Mouse (Mus musculus): ENCODE results near the gene 1700015F17Rik. TPM values are rescaled to one million over a fixed set of nuclear protein-coding genes. Genes with fewer than 3 reads are reported as not detected.

Gene 1700015F17Rik
- not detected in 2 replicates for polyA plus RNA-seq (2016; fragmentation: Nextera tagmentation; extraction: Ambion mirVana)

DNA sequence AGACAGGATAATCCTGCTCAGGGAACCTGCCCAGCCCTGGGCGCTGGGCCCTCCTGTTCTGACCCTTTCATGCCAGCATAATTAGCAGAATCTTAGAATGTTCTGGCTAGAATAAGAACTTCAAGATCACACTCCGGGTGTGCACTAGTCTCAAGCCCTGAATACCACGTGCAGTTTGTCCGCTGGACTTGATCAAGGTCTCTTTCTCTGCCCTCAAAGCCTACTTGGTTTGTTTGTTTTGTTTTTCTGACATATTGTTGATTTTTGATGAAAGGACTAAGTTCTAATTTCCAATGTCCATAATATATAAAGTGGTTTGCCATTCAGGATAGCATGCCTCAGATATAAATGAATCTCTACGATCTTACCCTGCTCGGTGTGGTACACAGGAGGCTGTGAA, at the start of gene 1700015F17Rik:
TSS of gene 1700015F17Rik (minus strand) at position 101 of the 400 bp plus-strand sequence.
- H3K27me3 ChIP-seq (ENCODE audit: low read depth, poor library complexity, severe bottlenecking), result no peaks in the 10 kb centered on the region
- no peak within 1 kb of the TSS for H3K27ac ChIP-seq
- no peaks in the 10 kb centered on the region for H3K4me1 ChIP-seq
- WGBS, result 93% methylated on average over 6 of the region's 6 CpGs
- H3K36me3 ChIP-seq, result no peaks in the 10 kb centered on the region
- no peak for DNase-seq (ENCODE audit: low spot score)
- H3K9me3 ChIP-seq (replicated peaks), result no peaks in the 10 kb centered on the region
- H3K4me3 ChIP-seq, result no peak within 1 kb of the TSS

DNA sequence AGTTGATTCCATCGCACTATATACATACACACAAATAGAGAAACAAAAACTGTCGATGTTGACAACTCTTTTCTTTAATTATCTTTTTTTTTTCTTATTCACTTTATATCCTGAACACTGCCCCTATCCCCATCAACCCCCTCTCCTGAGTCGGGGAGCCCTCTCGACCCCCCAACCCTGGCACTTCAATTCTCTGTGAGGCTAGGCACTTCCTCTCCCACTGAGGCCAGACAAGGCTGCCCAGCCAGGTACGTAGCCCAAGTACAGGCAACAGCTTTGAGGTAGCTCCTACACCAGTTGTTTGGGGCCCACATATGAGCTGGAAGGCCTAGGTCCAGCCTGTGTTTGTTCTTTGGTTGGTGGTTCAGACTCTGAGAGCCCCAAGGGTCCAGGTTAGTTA, 36.5 kb upstream of the 1700015F17Rik start:
- no peaks in the 10 kb centered on the region for H3K27me3 ChIP-seq (ENCODE audit: low read depth, poor library complexity, severe bottlenecking)
- H3K9me3 ChIP-seq (replicated peaks), result no peaks in the 10 kb centered on the region
- WGBS, result 82% methylated on average over 5 of the region's 5 CpGs
- peaks cover 18% of the 10 kb centered on the region for H3K36me3 ChIP-seq
- DNase-seq (ENCODE audit: low spot score), result no peak
- no peak overlapping the region for H3K27ac ChIP-seq
- 0 out of 2 replicates have a peak, but pooled peaks cover 2% of the 10 kb centered on the region for H3K4me1 ChIP-seq
- H3K4me3 ChIP-seq, result peak overlapping the region; percentile 83; the same call in 1 of the 2 replicates

DNA sequence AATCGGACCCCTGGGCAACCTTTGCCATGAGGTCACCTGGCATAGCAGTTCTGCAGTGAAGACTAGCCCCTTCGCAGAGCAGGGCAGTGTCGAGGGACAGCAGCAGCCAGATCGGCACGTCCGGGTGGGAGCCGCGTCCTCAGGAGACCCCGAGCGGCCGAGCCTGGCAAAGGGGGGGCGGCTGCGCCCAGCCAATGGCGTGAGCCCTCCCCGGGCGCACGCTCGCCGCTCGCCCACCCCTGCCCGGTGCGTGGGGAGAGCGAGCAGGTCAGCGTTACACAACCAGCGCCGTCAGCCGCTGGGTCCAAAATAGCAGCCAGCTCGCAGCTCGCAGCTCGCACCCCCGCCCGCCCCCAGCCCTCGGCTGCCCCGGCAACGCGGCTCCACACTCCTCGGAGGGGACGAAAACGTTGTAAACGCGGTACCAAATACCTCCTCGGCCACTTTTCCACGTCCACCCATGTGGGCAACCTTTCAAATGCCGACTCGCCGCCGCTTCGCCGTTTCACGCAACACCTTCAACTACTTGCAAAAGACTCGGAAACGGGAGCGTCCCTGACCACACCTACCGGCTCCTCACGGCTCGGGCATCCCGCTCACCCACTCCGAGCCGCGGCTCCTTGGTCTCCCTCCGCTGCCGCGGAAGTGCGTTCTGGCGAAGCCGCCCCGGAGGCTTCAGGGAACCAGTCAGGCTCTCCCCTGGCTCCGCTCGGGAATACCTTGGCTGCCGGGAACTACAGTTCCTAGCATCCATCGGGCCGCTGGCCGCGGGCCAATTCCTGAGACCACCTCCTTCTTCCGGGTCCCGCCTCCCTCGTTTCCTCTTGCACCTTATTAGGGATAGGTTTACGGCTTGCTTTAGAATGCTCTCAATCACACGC, 35.5 kb upstream of the 1700015F17Rik start, which contains the start of gene Cldn12:
TSS of gene Cldn12 (minus strand) at position 763 of the 881 bp plus-strand sequence.
- Histone ChIP-seq H3K36me3 (peaks cover 19% of the 10 kb centered on the region), H3K27me3 (ENCODE audit: low read depth, poor library complexity, severe bottlenecking) (no peaks in the 10 kb centered on the region), H3K4me3 (peak within 1 kb of the TSS; percentile 83), H3K27ac (peak within 1 kb of the TSS; percentile 92), H3K9me3 (replicated peaks) (no peaks in the 10 kb centered on the region), H3K4me1 (0 out of 2 replicates have a peak, but pooled peaks cover 2% of the 10 kb centered on the region)
- peak; percentile 96 for DNase-seq (ENCODE audit: low spot score)
- WGBS, result under 1% methylated on average over 79 of the region's 79 CpGs

DNA sequence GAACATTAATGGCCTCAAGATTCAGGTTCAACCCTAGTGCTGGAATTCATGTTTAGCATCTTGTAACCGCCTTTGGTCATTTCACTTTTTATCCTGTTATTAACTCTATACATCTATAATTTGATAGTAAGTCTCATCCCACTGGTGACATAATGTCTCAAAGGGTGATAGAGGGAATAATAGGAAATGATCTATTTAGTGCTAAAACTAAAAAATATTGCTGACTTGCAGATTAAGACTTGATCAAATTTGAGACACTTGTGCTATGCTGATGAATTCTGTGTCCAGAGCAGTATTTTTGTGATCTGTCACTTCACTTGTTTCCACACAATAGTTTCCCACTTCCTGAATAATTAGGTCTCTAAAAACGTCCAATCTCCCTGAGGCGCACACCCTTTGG, 32.5 kb upstream of the 1700015F17Rik start:
- WGBS, result 92% methylated on average over 3 of the region's 3 CpGs
- Histone ChIP-seq H3K27me3 (ENCODE audit: low read depth, poor library complexity, severe bottlenecking) (no peaks in the 10 kb centered on the region), H3K4me1 (0 out of 2 replicates have a peak, but pooled peaks cover 2% of the 10 kb centered on the region), H3K36me3 (peaks cover 39% of the 10 kb centered on the region), H3K9me3 (replicated peaks) (no peaks in the 10 kb centered on the region), H3K27ac (no peak overlapping the region), H3K4me3 (no peak overlapping the region)
- DNase-seq (ENCODE audit: low spot score), result no peak

DNA sequence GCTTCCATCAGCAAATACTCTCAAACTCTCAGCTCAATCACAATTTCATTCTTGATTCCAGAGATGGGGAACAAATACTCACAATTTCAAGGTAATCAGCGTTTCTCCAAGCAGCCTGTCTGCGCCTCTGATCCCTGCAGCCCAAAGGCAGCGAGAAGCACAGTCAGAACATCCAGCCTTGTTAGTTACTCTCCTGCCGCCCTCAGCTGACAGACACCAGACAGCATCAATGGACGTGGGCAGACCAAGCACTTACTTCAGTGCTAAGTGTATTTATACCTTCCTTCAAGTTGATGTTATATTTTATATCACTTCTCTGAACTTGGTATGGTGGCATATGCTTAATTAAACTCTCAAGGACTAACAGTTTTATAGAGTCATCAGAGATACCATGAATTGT, 32.0 kb upstream of the 1700015F17Rik start:
- 87% methylated on average over 5 of the region's 5 CpGs for WGBS
- Histone ChIP-seq H3K4me3 (no peak overlapping the region), H3K36me3 (peaks cover 41% of the 10 kb centered on the region), H3K4me1 (0 out of 2 replicates have a peak, but pooled peaks cover 2% of the 10 kb centered on the region), H3K9me3 (replicated peaks) (no peaks in the 10 kb centered on the region), H3K27me3 (ENCODE audit: low read depth, poor library complexity, severe bottlenecking) (no peaks in the 10 kb centered on the region), H3K27ac (no peak overlapping the region)
- no peak for DNase-seq (ENCODE audit: low spot score)

DNA sequence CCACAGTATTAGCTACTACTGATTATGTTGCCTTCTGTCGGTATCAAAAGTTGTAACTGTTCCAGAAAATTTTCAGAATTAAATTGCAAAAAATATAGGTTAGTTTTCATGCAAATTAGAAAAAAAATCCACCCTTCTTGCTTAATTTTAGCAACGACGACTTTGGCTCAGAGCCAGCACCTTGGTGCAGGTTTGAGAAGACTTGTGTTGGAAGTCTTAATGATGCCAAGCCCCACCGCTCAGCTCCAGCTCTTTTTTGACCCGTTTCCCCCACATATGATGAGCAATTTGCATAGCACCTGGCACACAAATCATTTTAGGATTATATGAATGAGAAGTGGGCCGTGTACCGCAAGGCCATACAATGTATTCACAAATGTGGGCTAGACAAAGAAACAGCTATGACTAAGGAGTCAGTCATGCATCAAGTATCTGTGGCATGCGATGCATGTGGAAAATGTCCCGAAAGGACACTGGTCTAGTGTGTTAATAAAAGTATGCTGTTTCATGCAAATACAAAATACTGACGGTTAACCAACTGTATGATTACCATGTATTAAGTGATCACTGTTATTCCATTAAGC, 31.5 kb upstream of the 1700015F17Rik start:
- H3K36me3 ChIP-seq, result peaks cover 41% of the 10 kb centered on the region
- H3K9me3 ChIP-seq (replicated peaks), result no peaks in the 10 kb centered on the region
- H3K27me3 ChIP-seq (ENCODE audit: low read depth, poor library complexity, severe bottlenecking), result no peaks in the 10 kb centered on the region
- DNase-seq (ENCODE audit: low spot score), result no peak
- H3K4me3 ChIP-seq, result no peak overlapping the region
- WGBS, result 93% methylated on average over 10 of the region's 10 CpGs
- 0 out of 2 replicates have a peak, but pooled peaks cover 2% of the 10 kb centered on the region for H3K4me1 ChIP-seq
- H3K27ac ChIP-seq, result no peak overlapping the region

DNA sequence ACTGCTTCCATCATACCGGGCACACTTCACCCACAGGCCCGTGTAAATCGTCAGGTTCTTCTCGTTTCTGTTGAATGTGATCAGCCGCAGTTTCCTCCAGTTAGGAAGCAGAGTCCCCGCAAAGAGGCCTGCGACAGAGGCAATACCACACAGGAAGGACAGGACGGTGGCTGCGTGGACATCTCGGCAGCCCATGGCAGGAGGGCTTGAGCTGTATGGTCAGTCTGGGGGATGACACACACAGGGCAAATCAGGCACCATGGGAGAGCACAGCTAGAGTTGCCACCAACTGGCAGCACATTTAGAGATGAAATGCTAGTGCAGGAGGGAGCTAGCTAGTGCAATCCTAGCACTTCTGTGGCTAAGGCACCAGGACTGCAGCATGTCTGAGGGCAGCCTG, 29.3 kb upstream of the 1700015F17Rik start:
- no peak for DNase-seq (ENCODE audit: low spot score)
- no peaks in the 10 kb centered on the region for H3K27me3 ChIP-seq (ENCODE audit: low read depth, poor library complexity, severe bottlenecking)
- no peak overlapping the region for H3K4me3 ChIP-seq
- H3K36me3 ChIP-seq, result peaks cover 49% of the 10 kb centered on the region
- H3K27ac ChIP-seq, result no peak overlapping the region
- H3K9me3 ChIP-seq (replicated peaks), result no peaks in the 10 kb centered on the region
- WGBS, result 86% methylated on average over 10 of the region's 10 CpGs
- no peaks in the 10 kb centered on the region for H3K4me1 ChIP-seq

DNA sequence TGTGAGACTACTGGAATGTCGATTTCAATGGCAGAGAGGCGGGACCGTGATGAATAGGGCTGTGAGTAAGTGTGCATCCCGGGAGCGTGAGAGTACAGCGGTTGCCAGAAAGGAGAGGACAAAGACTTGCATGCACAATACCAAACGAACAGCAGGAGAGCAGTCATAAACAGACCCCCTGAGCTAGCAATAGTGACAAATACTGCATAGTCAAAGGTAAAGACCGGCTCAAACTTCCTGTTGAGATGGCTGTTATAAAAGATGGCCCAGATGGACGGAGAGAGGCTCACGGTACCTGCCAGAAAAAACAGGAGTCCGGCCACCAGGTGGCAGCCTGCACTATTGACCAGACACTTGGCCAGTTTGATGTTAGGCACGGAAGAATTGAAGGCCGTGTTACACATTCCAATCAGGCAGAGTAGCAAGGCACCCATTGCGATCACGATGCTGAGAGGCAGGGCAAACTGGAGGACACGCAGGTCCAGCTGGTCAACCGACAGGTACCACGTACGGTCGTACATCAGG, 28.8 kb upstream of the 1700015F17Rik start:
- 68% methylated on average over 20 of the region's 20 CpGs for WGBS
- H3K9me3 ChIP-seq (replicated peaks), result no peaks in the 10 kb centered on the region
- H3K4me3 ChIP-seq, result no peak overlapping the region
- H3K27me3 ChIP-seq (ENCODE audit: low read depth, poor library complexity, severe bottlenecking), result no peaks in the 10 kb centered on the region
- H3K4me1 ChIP-seq, result no peaks in the 10 kb centered on the region
- no peak overlapping the region for H3K27ac ChIP-seq
- peaks cover 49% of the 10 kb centered on the region for H3K36me3 ChIP-seq
- DNase-seq (ENCODE audit: low spot score), result peak; percentile 70

DNA sequence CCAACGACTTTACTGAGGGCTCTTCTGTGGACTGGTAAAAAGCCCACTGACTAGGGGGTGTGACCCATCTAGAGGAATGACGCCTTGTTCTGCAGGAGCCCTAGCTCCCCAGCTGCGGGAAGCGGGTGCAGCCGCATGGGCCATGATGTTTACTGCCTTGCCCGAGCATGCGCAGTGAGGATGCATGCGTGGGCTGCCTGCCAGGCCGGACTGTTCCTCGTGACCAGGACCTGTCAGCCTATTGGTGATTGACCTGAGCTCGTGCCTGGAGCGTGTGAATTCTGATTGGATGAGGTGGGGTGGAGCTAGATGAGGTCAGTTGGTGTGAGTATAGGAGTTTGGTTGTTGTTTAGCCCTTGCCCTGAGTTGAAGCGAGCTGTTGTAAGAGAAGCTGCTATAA, 25.5 kb upstream of the 1700015F17Rik start:
- no peak for DNase-seq (ENCODE audit: low spot score)
- H3K27ac ChIP-seq, result no peak overlapping the region
- no peak overlapping the region for H3K4me3 ChIP-seq
- no peaks in the 10 kb centered on the region for H3K4me1 ChIP-seq
- H3K36me3 ChIP-seq, result peaks cover 30% of the 10 kb centered on the region
- no peaks in the 10 kb centered on the region for H3K27me3 ChIP-seq (ENCODE audit: low read depth, poor library complexity, severe bottlenecking)
- WGBS, result 91% methylated on average over 13 of the region's 13 CpGs
- no peaks in the 10 kb centered on the region for H3K9me3 ChIP-seq (replicated peaks)

DNA sequence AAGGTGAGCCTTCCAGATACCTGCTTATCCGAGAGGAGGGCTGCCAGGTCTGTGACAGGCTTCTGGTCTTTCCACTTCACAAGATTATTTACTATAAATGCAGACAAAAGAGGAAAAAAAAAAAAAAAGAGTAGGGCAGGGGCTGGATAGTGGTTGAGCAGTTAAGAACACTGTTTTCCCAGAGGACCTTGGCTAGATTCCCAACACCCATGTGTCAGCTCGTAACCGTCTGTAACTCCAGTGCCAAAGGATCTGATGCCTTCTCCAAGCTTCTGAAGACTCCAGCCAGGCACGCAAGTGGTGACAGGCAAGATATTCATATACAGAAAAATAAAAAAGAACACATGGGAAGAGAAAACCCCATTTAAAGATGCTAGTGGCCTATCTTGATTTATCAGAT, 24.4 kb upstream of the 1700015F17Rik start:
- Histone ChIP-seq H3K36me3 (peaks cover 30% of the 10 kb centered on the region), H3K4me1 (no peaks in the 10 kb centered on the region), H3K9me3 (replicated peaks) (no peaks in the 10 kb centered on the region), H3K27ac (no peak overlapping the region), H3K27me3 (ENCODE audit: low read depth, poor library complexity, severe bottlenecking) (no peaks in the 10 kb centered on the region), H3K4me3 (no peak overlapping the region)
- WGBS, result 96% methylated on average over 4 of the region's 4 CpGs
- no peak for DNase-seq (ENCODE audit: low spot score)

DNA sequence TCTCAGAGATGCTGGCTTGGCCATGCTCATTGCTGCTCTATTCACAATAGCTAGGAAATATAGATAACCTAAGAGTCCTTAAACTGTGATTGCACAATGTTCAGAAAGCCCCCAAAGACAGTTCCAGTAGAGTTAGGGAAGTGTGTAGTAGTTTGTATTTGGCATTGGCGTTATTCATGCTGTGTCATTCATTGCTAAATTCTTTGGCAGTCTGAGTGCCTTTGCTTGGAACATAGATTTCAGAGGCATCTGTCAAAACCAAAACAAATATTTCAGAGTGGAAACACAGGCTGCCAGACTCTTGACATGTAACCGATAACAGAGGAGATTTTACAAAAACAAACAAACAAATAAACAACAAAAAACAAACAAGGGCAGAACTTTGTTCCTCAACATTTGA, 22.6 kb upstream of the 1700015F17Rik start:
- Histone ChIP-seq H3K9me3 (replicated peaks) (no peaks in the 10 kb centered on the region), H3K4me1 (no peaks in the 10 kb centered on the region), H3K27me3 (ENCODE audit: low read depth, poor library complexity, severe bottlenecking) (no peaks in the 10 kb centered on the region), H3K4me3 (no peak overlapping the region), H3K27ac (no peak overlapping the region), H3K36me3 (peaks cover 12% of the 10 kb centered on the region)
- no peak for DNase-seq (ENCODE audit: low spot score)
- WGBS, result 93% methylated on average over 2 of the region's 2 CpGs

DNA sequence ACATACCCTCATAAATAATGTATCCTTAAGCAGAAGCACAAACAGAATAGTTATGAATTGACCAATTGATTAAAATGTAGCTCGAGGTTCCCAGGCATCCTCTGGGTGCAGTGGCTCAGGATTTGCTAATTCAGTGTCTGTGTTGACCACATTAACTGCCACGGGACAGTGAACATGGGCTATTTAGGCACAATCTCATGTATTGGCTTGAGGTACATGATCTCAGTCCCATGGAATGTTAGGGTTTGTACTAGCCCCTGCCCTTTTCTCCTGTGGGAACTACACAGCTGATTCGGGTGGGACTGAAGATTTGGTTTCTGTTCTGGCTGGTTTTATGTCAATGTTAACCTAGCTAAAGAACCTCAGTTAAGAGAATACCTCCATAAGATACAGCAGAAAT, 17.4 kb upstream of the 1700015F17Rik start:
- Histone ChIP-seq H3K4me3 (no peak overlapping the region), H3K4me1 (no peaks in the 10 kb centered on the region), H3K27me3 (ENCODE audit: low read depth, poor library complexity, severe bottlenecking) (peaks cover 8% of the 10 kb centered on the region; the same call in 1 of the 2 replicates), H3K36me3 (no peaks in the 10 kb centered on the region), H3K27ac (no peak overlapping the region), H3K9me3 (replicated peaks) (no peaks in the 10 kb centered on the region)
- WGBS, result 79% methylated on average over 3 of the region's 3 CpGs
- no peak for DNase-seq (ENCODE audit: low spot score)

DNA sequence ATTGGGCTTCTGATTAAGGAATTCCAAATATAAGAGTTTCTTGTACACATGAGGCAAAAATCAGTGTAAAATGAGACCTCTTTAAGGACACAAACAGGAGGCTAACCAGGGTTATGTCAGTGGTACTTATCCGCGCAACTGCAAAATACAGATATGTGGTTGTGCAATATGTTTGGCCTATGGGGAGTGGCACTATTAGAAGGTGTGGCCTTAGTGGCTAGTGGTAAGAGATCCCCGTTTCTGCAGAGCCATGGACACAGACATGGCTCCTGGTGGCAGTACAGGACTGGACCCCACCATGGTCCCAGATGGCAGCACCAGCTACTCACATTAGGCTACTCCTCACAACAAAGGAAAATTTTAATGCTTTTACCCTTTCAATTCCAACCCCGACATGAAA, 16.1 kb upstream of the 1700015F17Rik start:
- WGBS, result 87% methylated on average over 4 of the region's 4 CpGs
- Histone ChIP-seq H3K4me3 (no peak overlapping the region), H3K27me3 (ENCODE audit: low read depth, poor library complexity, severe bottlenecking) (peaks cover 8% of the 10 kb centered on the region; the same call in 1 of the 2 replicates), H3K4me1 (no peaks in the 10 kb centered on the region), H3K36me3 (no peaks in the 10 kb centered on the region), H3K27ac (no peak overlapping the region), H3K9me3 (replicated peaks) (no peaks in the 10 kb centered on the region)
- no peak for DNase-seq (ENCODE audit: low spot score)

Data from limb, embryonic 10.5 days (tissue).